Mouse (Mus musculus): ENCODE results near the gene Cdh22.

Cdh22 gene

GRCm38 (mm10) chr2:165234613-165235291, at the start of gene Cdh22:
TSS of gene Cdh22 (minus strand) at chr2:165234853.
- peak; percentile 26 to 39 for DNase-seq (ENCODE audit: low spot score in 2 of 2)

- no peak for DNase-seq (ENCODE audit: low spot score in 2 of 2)
Measured at GRCm38 (mm10) chr2:165284377-165284776, 49.7 kb upstream of the Cdh22 start.

GRCm38 (mm10) chr2:165283644-165284043, 49.0 kb upstream of the Cdh22 start:
- DNase-seq (ENCODE audit: low spot score in 2 of 2) = no peak

GRCm38 (mm10) chr2:165281779-165282311, 47.2 kb upstream of the Cdh22 start:
- DNase-seq (ENCODE audit: low spot score in 2 of 2) = no peak

- no peak for DNase-seq (ENCODE audit: low spot score in 2 of 2)
Measured at GRCm38 (mm10) chr2:165279351-165279750, 44.7 kb upstream of the Cdh22 start.

GRCm38 (mm10) chr2:165277188-165277740, 42.6 kb upstream of the Cdh22 start:
- DNase-seq (ENCODE audit: low spot score in 2 of 2) = no peak

- DNase-seq (ENCODE audit: low spot score in 2 of 2) = peak; percentile 55 to 61
Measured at GRCm38 (mm10) chr2:165275824-165276223, 41.2 kb upstream of the Cdh22 start.

- DNase-seq (ENCODE audit: low spot score in 2 of 2) = no peak
Measured at GRCm38 (mm10) chr2:165275124-165275640, 40.5 kb upstream of the Cdh22 start.

GRCm38 (mm10) chr2:165273589-165273988, 38.9 kb upstream of the Cdh22 start:
- no peak for DNase-seq (ENCODE audit: low spot score in 2 of 2)

- DNase-seq (ENCODE audit: low spot score in 2 of 2) = no peak
Measured at GRCm38 (mm10) chr2:165271326-165271725, 36.7 kb upstream of the Cdh22 start.

GRCm38 (mm10) chr2:165270858-165271257, 36.2 kb upstream of the Cdh22 start:
- DNase-seq (ENCODE audit: low spot score in 2 of 2) = no peak

GRCm38 (mm10) chr2:165266739-165267138, 32.1 kb upstream of the Cdh22 start:
- no peak for DNase-seq (ENCODE audit: low spot score in 2 of 2)

GRCm38 (mm10) chr2:165263861-165264260, 29.2 kb upstream of the Cdh22 start:
- DNase-seq (ENCODE audit: low spot score in 2 of 2) = no peak

GRCm38 (mm10) chr2:165262274-165262990, 27.8 kb upstream of the Cdh22 start:
- no peak for DNase-seq (ENCODE audit: low spot score in 2 of 2)

GRCm38 (mm10) chr2:165259859-165260258, 25.2 kb upstream of the Cdh22 start:
- no peak for DNase-seq (ENCODE audit: low spot score in 2 of 2)

GRCm38 (mm10) chr2:165258321-165258720, 23.7 kb upstream of the Cdh22 start:
- no peak for DNase-seq (ENCODE audit: low spot score in 2 of 2)

GRCm38 (mm10) chr2:165257151-165257834, 22.6 kb upstream of the Cdh22 start:
- no peak for DNase-seq (ENCODE audit: low spot score in 2 of 2)

GRCm38 (mm10) chr2:165256213-165256612, 21.6 kb upstream of the Cdh22 start:
- DNase-seq (ENCODE audit: low spot score in 2 of 2) = no peak

GRCm38 (mm10) chr2:165253867-165254266, 19.2 kb upstream of the Cdh22 start:
- DNase-seq (ENCODE audit: low spot score in 2 of 2) = no peak

GRCm38 (mm10) chr2:165253269-165253668, 18.6 kb upstream of the Cdh22 start:
- no peak for DNase-seq (ENCODE audit: low spot score in 2 of 2)

- no peak for DNase-seq (ENCODE audit: low spot score in 2 of 2)
Measured at GRCm38 (mm10) chr2:165252801-165253200, 18.1 kb upstream of the Cdh22 start.

- DNase-seq (ENCODE audit: low spot score in 2 of 2) = no peak
Measured at GRCm38 (mm10) chr2:165252381-165252780, 17.7 kb upstream of the Cdh22 start.
